Mouse (Mus musculus): Measurements from ENCODE around the gene Pi4k2a. TPM values are rescaled to one million over a fixed set of nuclear protein-coding genes. Genes with fewer than 3 reads are reported as not detected.

Gene Pi4k2a
- polyA plus RNA-seq, 1 experiment from 2014 or later = 24.3 TPM

- Histone ChIP-seq H3K36me3 (replicated peaks; ENCODE audit: control insufficient read depth, insufficient read depth, low read depth, low read length) (no peaks in the 10 kb centered on the region), H3K9ac (replicated peaks; ENCODE audit: low read length) (no peak overlapping the region), H3K4me2 (ENCODE audit: low read depth, low read length) (no peak overlapping the region), H3K9me3 (replicated peaks; ENCODE audit: control insufficient read depth, low read length) (no peaks in the 10 kb centered on the region), H3K27me3 (ENCODE audit: control insufficient read depth, insufficient read depth, low read length) (no peaks in the 10 kb centered on the region), H3K27ac (replicated peaks; ENCODE audit: low read depth, low read length) (no peak overlapping the region), H3K4me3 (ENCODE audit: low read depth, low read length) (no peak overlapping the region), H3K4me1 (ENCODE audit: control insufficient read depth, insufficient read depth, low read length) (no peaks in the 10 kb centered on the region)
- no peak for ATAC-seq (replicated peaks; ENCODE audit: insufficient number of reproducible peaks, low FRiP score, low TSS enrichment, low read depth)
- no peak for DNase-seq (ENCODE audit: low spot score)
- 79% methylated on average over 2 of the region's 2 CpGs for WGBS
Measured at GRCm38 (mm10) chr19:42055881-42056280, 34.4 kb upstream of the Pi4k2a start.

DNA sequence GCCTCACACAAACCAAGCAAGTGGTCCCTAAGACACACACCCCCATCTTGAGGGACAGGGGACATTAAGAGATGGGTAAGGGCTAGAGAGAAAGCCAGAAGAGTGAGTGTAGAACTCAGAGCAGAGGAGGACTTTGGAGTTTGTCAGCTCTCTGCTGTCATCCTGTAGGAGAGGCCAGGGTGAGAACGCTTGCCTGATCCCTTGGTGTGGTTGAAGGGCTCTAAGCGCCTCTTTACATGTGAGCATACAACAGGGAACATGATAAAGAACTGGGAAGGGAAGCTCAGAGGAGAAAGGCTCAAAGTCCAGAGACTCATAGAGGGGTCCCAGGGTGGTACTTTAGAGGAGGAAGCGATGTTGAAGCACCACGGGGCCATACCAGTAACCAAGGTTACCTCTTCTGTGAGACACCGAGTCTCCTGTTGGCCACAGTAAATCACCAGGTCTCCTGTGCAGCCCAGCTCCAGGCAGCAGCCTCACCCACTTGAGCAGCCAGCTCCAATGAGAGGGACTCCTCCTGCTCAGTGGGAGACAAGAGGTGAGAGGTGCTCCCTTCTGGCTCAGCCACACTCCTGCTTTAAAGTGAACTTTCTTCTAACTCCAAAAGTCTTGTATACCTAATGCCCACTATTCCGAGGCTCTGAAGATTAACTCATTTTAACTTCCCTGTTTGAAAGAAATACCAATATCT lies 33.4 kb upstream of the Pi4k2a start:
- H3K27me3 ChIP-seq (ENCODE audit: control insufficient read depth, insufficient read depth, low read length) = no peaks in the 10 kb centered on the region
- H3K4me2 ChIP-seq (ENCODE audit: low read depth, low read length) = no peak overlapping the region
- H3K9me3 ChIP-seq (replicated peaks; ENCODE audit: control insufficient read depth, low read length) = no peaks in the 10 kb centered on the region
- no peaks in the 10 kb centered on the region for H3K4me1 ChIP-seq (ENCODE audit: control insufficient read depth, insufficient read depth, low read length)
- H3K36me3 ChIP-seq (replicated peaks; ENCODE audit: control insufficient read depth, insufficient read depth, low read depth, low read length) = no peaks in the 10 kb centered on the region
- DNase-seq (ENCODE audit: low spot score) = no peak
- ATAC-seq (replicated peaks; ENCODE audit: insufficient number of reproducible peaks, low FRiP score, low TSS enrichment, low read depth) = no peak
- no peak overlapping the region for H3K27ac ChIP-seq (replicated peaks; ENCODE audit: low read depth, low read length)
- H3K9ac ChIP-seq (replicated peaks; ENCODE audit: low read length) = no peak overlapping the region
- H3K4me3 ChIP-seq (ENCODE audit: low read depth, low read length) = no peak overlapping the region
- WGBS = 85% methylated on average over 6 of the region's 6 CpGs

GRCm38 (mm10) chr19:42058426-42058825 lies 31.8 kb upstream of the Pi4k2a start:
- no peaks in the 10 kb centered on the region for H3K9me3 ChIP-seq (replicated peaks; ENCODE audit: control insufficient read depth, low read length)
- ATAC-seq (replicated peaks; ENCODE audit: insufficient number of reproducible peaks, low FRiP score, low TSS enrichment, low read depth) (no peak), DNase-seq (ENCODE audit: low spot score) (no peak)
- H3K36me3 ChIP-seq (replicated peaks; ENCODE audit: control insufficient read depth, insufficient read depth, low read depth, low read length) = no peaks in the 10 kb centered on the region
- H3K4me2 ChIP-seq (ENCODE audit: low read depth, low read length) = no peak overlapping the region
- no peak overlapping the region for H3K9ac ChIP-seq (replicated peaks; ENCODE audit: low read length)
- WGBS = 73% methylated on average over 7 of the region's 7 CpGs
- H3K4me3 ChIP-seq (ENCODE audit: low read depth, low read length) = no peak overlapping the region
- H3K27ac ChIP-seq (replicated peaks; ENCODE audit: low read depth, low read length) = no peak overlapping the region
- H3K27me3 ChIP-seq (ENCODE audit: control insufficient read depth, insufficient read depth, low read length) = no peaks in the 10 kb centered on the region
- H3K4me1 ChIP-seq (ENCODE audit: control insufficient read depth, insufficient read depth, low read length) = no peaks in the 10 kb centered on the region

- DNase-seq (ENCODE audit: low spot score) = no peak
- WGBS = 90% methylated on average over 7 of the region's 7 CpGs
- H3K4me2 ChIP-seq (ENCODE audit: low read depth, low read length) = no peak overlapping the region
Measured at GRCm38 (mm10) chr19:42061443-42061842, 28.8 kb upstream of the Pi4k2a start.

GRCm38 (mm10) chr19:42068441-42069240 lies 21.6 kb upstream of the Pi4k2a start:
- WGBS = 80% methylated on average over 11 of the region's 11 CpGs

More at GRCm38 (mm10) chr19:42061443-42061842, 28.8 kb upstream of the Pi4k2a start:
- no peak overlapping the region for H3K9ac ChIP-seq (replicated peaks; ENCODE audit: low read length)
- ATAC-seq (replicated peaks; ENCODE audit: insufficient number of reproducible peaks, low FRiP score, low TSS enrichment, low read depth) = no peak
- no peaks in the 10 kb centered on the region for H3K27me3 ChIP-seq (ENCODE audit: control insufficient read depth, insufficient read depth, low read length)
- no peak overlapping the region for H3K4me3 ChIP-seq (ENCODE audit: low read depth, low read length)
- no peaks in the 10 kb centered on the region for H3K4me1 ChIP-seq (ENCODE audit: control insufficient read depth, insufficient read depth, low read length)
- no peaks in the 10 kb centered on the region for H3K9me3 ChIP-seq (replicated peaks; ENCODE audit: control insufficient read depth, low read length)
- H3K36me3 ChIP-seq (replicated peaks; ENCODE audit: control insufficient read depth, insufficient read depth, low read depth, low read length) = no peaks in the 10 kb centered on the region
- H3K27ac ChIP-seq (replicated peaks; ENCODE audit: low read depth, low read length) = no peak overlapping the region

GRCm38 (mm10) chr19:42069241-42069525 lies 21.1 kb upstream of the Pi4k2a start:
- Histone ChIP-seq H3K27ac (replicated peaks; ENCODE audit: low read depth, low read length) (no peak overlapping the region), H3K27me3 (ENCODE audit: control insufficient read depth, insufficient read depth, low read length) (no peaks in the 10 kb centered on the region), H3K9ac (replicated peaks; ENCODE audit: low read length) (no peak overlapping the region), H3K9me3 (replicated peaks; ENCODE audit: control insufficient read depth, low read length) (no peaks in the 10 kb centered on the region), H3K4me3 (ENCODE audit: low read depth, low read length) (no peak overlapping the region), H3K4me2 (ENCODE audit: low read depth, low read length) (no peak overlapping the region), H3K4me1 (ENCODE audit: control insufficient read depth, insufficient read depth, low read length) (no peaks in the 10 kb centered on the region), H3K36me3 (replicated peaks; ENCODE audit: control insufficient read depth, insufficient read depth, low read depth, low read length) (no peaks in the 10 kb centered on the region)
- DNase-seq (ENCODE audit: low spot score) = no peak
- WGBS = 60% methylated on average over 6 of the region's 6 CpGs
- ATAC-seq (replicated peaks; ENCODE audit: insufficient number of reproducible peaks, low FRiP score, low TSS enrichment, low read depth) = no peak

More at GRCm38 (mm10) chr19:42068441-42069240, 21.6 kb upstream of the Pi4k2a start:
- H3K9ac ChIP-seq (replicated peaks; ENCODE audit: low read length) = no peak overlapping the region
- no peak overlapping the region for H3K4me3 ChIP-seq (ENCODE audit: low read depth, low read length)
- no peaks in the 10 kb centered on the region for H3K27me3 ChIP-seq (ENCODE audit: control insufficient read depth, insufficient read depth, low read length)
- H3K4me2 ChIP-seq (ENCODE audit: low read depth, low read length) = no peak overlapping the region
- H3K4me1 ChIP-seq (ENCODE audit: control insufficient read depth, insufficient read depth, low read length) = no peaks in the 10 kb centered on the region
- H3K36me3 ChIP-seq (replicated peaks; ENCODE audit: control insufficient read depth, insufficient read depth, low read depth, low read length) = no peaks in the 10 kb centered on the region
- H3K27ac ChIP-seq (replicated peaks; ENCODE audit: low read depth, low read length) = no peak overlapping the region
- DNase-seq (ENCODE audit: low spot score) (no peak), ATAC-seq (replicated peaks; ENCODE audit: insufficient number of reproducible peaks, low FRiP score, low TSS enrichment, low read depth) (no peak)
- H3K9me3 ChIP-seq (replicated peaks; ENCODE audit: control insufficient read depth, low read length) = no peaks in the 10 kb centered on the region

DNA sequence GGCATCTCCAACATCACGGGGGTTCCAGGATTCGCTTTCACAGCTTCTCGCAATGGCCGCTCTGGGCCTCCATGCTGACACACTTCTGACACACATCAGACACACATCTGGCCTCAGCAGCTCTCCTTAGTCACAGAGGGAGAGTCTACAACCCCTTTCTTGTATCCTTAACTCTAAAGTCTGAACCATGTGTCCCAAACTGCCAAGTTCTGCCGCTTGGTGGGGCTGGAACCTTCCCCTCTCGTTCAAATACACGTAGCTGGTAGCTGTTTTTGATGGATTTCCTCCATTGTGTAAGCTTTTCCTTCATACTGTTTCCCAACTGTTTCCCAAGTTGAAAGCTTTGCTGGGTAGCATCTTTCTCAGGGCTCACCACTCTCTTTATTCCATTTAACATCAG lies 19.0 kb upstream of the Pi4k2a start:
- no peak overlapping the region for H3K4me2 ChIP-seq (ENCODE audit: low read depth, low read length)

GRCm38 (mm10) chr19:42071886-42072608 lies 18.2 kb upstream of the Pi4k2a start:
- H3K9ac ChIP-seq (replicated peaks; ENCODE audit: low read length) = no peak overlapping the region
- no peak overlapping the region for H3K27ac ChIP-seq (replicated peaks; ENCODE audit: low read depth, low read length)
- no peaks in the 10 kb centered on the region for H3K9me3 ChIP-seq (replicated peaks; ENCODE audit: control insufficient read depth, low read length)
- 83% methylated on average over 15 of the region's 15 CpGs for WGBS
- ATAC-seq (replicated peaks; ENCODE audit: insufficient number of reproducible peaks, low FRiP score, low TSS enrichment, low read depth) (no peak), DNase-seq (ENCODE audit: low spot score) (no peak)
- H3K4me3 ChIP-seq (ENCODE audit: low read depth, low read length) = no peak overlapping the region
- no peak overlapping the region for H3K4me2 ChIP-seq (ENCODE audit: low read depth, low read length)
- no peaks in the 10 kb centered on the region for H3K27me3 ChIP-seq (ENCODE audit: control insufficient read depth, insufficient read depth, low read length)
- H3K4me1 ChIP-seq (ENCODE audit: control insufficient read depth, insufficient read depth, low read length) = no peaks in the 10 kb centered on the region
- no peaks in the 10 kb centered on the region for H3K36me3 ChIP-seq (replicated peaks; ENCODE audit: control insufficient read depth, insufficient read depth, low read depth, low read length)

More for the DNA sequence above, 19.0 kb upstream of the Pi4k2a start:
- 77% methylated on average over 7 of the region's 7 CpGs for WGBS
- Histone ChIP-seq H3K27me3 (ENCODE audit: control insufficient read depth, insufficient read depth, low read length) (no peaks in the 10 kb centered on the region), H3K36me3 (replicated peaks; ENCODE audit: control insufficient read depth, insufficient read depth, low read depth, low read length) (no peaks in the 10 kb centered on the region), H3K9ac (replicated peaks; ENCODE audit: low read length) (no peak overlapping the region), H3K4me1 (ENCODE audit: control insufficient read depth, insufficient read depth, low read length) (no peaks in the 10 kb centered on the region), H3K27ac (replicated peaks; ENCODE audit: low read depth, low read length) (no peak overlapping the region), H3K9me3 (replicated peaks; ENCODE audit: control insufficient read depth, low read length) (no peaks in the 10 kb centered on the region), H3K4me3 (ENCODE audit: low read depth, low read length) (no peak overlapping the region)
- ATAC-seq (replicated peaks; ENCODE audit: insufficient number of reproducible peaks, low FRiP score, low TSS enrichment, low read depth) = no peak
- no peak for DNase-seq (ENCODE audit: low spot score)
